Mouse (Mus musculus): ENCODE results near the gene Cacna1h.
A peak's percentile ranks its signal among the peaks of the same experiment; 100 is the strongest.

The Cacna1h gene

GRCm38 (mm10) chr17:25445074-25445473 lies 11.5 kb upstream of the Cacna1h start:
- DNase-seq = no peak

- no peak for DNase-seq
Measured at GRCm38 (mm10) chr17:25442889-25443288, 9.3 kb upstream of the Cacna1h start.

GRCm38 (mm10) chr17:25441417-25441816 lies 7.8 kb upstream of the Cacna1h start:
- no peak for DNase-seq

- no peak for DNase-seq
Measured at GRCm38 (mm10) chr17:25433223-25433616, 363 bp downstream of the Cacna1h start.

DNA sequence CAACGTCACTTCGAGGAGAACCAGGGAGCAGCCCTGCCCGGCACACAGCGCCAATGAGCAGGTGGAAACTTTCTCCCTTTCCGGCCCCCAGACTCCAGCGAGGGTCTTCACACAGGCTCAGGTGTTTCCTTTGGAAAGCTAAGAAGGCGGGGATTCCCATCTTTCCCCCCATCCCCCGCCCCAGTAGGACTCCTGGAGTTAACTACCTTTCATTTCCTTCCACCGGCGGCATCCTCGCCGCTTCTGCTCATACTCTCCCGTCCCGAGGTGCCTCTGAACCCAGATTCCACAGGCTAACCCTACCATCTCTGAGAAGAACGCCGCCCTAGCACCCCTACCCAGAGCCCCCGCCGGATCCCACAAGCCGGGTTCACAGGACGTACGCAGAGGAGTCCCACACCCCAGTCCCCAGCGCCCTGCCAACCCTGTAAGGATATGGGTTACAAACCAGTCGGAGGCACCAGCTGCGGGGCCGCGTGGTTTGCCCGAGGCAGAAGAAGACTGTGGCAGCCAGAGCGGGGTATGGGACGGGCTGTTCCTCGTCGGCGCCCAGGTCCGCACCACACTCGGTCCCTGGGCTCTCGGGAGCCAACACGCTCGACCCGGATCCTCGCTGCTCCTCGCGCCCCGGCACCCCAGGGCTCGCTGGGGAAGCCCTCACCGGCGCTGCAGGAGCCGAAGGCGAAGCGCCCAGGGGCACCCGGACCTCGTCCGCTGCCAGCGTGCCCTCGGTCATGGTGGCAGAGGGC lies 976 bp downstream of the Cacna1h start:
- DNase-seq = peak in 1 of 2 experiments; percentile 28

- DNase-seq = no peak
Measured at GRCm38 (mm10) chr17:25430534-25430933, 3.0 kb downstream of the Cacna1h start.

- DNase-seq = no peak
Measured at GRCm38 (mm10) chr17:25429886-25430285, 3.7 kb downstream of the Cacna1h start.

GRCm38 (mm10) chr17:25429240-25429639 lies 4.3 kb downstream of the Cacna1h start:
- DNase-seq = no peak

GRCm38 (mm10) chr17:25427441-25427840 lies 6.1 kb downstream of the Cacna1h start:
- DNase-seq = peak in 1 of 2 experiments; percentile 38

DNA sequence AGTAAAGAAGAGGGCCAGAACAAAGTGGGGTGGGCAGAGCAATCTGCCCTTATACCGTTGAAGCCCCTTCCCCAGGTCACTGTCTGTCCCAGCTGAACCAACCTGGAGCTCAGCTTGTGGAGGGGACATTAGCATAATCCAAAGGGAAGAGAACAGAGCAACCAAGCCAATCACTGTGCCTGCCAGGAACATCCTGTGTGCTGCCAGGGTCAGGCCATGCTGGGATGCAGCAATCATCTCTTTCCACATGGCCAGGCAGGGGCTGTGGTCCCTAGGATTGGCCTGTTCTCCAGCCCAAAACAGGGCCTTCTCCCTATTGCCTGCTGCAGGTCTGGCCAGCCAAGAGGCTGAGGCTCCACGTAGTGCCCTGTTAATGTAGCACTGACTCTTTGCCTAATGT lies 7.6 kb downstream of the Cacna1h start:
- DNase-seq = no peak

GRCm38 (mm10) chr17:25424526-25425080 lies 9.0 kb downstream of the Cacna1h start:
- DNase-seq = no peak

- DNase-seq = no peak
Measured at GRCm38 (mm10) chr17:25420998-25421397, 12.6 kb downstream of the Cacna1h start.

DNA sequence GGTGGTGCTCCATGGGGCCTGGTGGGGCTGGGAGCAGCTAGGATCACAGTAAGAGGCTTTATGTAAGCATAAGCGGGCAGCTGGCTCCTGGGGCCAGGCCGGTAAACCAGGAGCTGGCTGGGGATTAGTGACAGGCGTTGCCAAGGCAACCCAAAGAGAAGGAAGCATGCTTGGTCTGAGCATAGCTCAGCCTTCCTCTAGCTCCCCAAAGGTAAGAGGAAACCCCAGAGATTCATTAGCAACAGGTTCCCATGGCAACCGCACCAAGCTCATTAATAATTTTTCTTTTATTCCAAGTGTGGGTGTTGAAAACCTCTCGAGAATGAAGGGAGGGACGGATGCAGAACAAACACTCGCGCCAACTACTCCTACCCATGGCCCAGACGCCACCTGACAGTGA lies 14.7 kb downstream of the Cacna1h start:
- DNase-seq = no peak

DNA sequence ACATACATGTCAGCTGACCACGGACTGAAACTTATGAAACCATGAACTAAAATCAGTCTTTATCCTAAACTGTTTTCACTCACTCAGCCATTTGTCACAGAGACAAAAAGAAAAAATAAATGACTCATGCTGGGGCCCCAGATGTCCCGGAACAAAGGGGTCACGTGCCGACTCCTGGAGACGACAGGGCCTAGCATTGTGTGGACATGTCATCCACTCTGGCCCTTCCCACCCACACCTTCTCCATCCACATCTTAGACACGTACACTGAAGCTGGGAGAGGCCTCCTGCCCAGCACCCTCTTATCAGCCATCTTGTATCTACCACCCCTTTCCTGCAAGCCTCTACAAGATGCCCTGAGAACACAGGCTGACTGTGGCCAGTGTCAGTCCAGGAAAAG lies 15.6 kb downstream of the Cacna1h start:
- DNase-seq = no peak

- DNase-seq = no peak
Measured at GRCm38 (mm10) chr17:25416219-25416618, 17.4 kb downstream of the Cacna1h start.

DNA sequence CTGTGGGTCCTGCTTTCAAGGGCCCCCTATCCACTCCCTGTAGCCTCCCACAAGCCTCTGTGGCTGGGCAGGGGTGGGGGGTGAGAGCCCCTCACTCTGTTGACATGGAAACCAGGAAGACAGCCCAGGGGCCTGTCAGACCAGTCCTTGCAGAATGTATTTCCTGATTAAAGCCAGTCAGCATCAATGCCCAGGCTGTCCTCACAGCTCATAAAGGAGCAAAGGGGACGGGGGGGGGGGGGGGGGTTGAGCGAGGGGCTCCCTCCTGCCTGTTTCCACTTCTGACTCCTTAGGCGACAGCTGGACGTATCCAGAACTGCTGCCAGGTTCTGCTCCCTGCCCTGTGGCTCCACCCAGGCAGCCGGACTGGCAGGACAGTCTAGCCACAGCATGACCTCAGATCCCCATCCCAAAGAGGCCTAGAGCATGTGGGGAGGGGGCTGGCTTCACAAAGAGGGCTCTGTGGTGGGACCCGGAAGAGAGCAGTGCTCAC lies 18.1 kb downstream of the Cacna1h start:
- no peak for DNase-seq

DNA sequence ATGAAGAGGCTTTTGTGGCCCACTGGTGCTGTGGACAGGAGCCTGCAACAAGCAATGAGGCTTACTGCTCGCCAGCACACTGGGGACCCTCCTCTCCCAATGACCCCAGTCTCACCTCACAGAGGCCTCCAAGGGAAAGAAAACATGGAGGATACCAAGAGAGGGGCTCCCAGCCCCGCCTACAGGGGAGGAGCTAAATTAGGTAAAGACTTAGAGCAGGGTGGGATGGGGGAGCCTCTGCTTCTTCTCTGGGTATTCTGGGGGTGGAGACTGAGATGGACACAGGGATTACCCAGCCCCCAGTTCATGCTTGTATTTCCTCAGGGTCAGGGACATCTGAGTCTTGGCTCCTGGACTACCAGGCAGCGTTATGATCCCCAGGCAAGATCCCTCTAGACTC lies 18.7 kb downstream of the Cacna1h start:
- DNase-seq = no peak

DNA sequence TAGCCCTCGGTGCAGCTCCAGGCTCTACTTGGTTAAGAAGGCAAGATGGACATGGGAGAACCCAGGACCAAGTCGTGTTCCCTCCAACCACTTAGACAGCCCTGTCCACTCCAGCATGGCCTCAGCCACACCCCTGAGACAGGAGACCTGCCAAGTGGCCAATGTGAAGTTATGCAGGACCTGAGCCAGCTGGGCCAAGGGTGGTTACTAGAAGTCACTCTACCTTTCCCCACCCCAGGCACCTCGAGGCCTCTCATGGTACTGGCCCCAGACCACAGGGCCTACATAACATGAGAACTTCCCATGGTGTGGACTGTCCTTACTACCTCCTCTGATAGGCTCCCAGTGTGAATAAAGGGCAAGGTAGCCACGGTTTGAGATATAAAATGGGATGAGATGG lies 19.4 kb downstream of the Cacna1h start:
- DNase-seq = peak; percentile 78 to 82

- DNase-seq = no peak
Measured at GRCm38 (mm10) chr17:25411251-25411650, 22.3 kb downstream of the Cacna1h start.

DNA sequence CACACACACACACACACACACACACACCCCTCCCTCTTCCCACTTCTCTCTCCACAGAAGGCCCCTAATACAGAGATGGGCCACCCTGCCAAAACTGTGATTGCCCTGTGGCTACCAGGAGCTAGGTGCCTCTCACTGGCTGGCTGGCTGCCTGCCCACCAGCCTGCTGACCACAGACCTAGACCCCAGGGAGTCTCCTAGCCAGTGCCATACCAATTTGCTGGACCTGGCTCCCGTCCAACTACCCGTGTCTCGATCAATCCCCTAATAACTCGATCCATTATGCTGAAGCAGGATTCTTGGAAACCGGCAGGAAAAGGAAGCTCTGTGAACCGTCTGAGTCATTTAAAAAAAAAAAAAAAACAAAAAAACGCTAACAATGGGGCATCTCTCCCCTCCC lies 22.8 kb downstream of the Cacna1h start:
- DNase-seq = peak in 1 of 2 experiments; percentile 18

GRCm38 (mm10) chr17:25410180-25410579 lies 23.4 kb downstream of the Cacna1h start:
- no peak for DNase-seq

DNA sequence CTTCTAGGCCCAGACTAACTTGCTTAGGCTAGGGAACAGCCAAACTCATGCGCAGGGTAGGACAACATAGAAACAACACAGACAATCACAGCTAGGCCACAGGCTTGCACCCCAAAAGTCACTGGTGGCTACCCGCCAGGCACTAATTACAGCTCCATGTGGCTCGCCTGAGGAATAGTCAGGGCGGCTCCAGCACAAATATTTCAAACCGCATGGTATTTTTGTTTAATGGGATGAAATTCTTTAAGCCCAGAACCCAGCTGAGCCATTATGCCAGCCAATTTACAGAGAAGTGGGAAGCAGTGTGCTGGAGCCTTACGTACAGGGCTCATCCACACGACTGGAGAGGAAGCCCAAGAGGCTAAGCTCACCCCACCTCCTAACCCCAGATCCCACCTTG lies 24.0 kb downstream of the Cacna1h start:
- DNase-seq = no peak

DNA sequence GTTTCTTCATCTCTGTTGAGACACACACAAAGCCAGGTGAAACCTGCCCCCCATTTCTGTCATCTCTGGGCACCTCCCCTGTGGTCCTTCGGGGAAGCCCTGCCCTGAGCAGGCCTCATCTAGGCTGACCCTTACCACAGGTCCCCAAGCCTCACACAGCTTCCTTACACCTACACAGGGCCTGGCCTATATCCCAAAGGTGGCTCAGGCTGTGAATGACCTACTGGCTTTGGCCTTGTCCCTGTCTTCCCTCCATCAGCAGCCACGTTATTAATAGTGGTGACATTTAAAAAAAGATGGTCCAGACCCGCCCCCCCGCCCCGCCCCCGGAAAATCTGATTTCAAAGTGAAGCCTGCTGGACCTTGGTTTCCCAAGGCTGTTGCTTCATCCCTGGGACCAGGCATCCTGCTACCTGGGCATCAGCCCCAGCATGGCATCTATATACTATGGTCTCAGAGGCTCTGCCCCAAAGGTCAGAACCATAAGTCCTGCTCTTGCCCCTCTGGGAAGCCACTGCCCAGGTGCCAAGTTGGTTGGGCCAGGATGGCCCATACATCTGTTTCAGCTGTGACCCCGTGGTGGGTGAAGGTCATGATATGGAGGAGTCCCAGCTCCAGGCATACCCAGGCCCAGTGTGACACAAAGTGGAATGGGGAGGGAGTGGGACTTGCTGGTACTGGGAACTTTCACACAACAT lies 25.1 kb downstream of the Cacna1h start:
- DNase-seq = no peak

DNA sequence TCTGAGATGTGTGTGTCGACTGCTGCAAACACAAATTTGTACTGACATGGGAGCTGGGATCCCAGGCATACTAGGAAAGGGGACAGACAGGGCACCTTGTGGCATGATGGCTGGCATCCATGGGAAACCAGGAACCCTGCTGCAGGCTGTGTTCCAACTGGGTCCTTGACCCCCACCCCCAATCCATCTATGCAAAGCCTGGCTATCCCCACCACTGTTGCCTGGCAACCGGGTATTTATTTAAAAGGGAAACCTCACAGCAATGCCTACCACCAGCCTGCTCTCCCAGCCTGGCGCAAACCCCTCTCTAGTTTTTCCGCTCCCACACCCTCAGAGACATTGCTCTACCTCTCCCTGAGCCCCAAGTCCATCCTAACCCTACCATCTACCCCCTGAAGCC lies 26.2 kb downstream of the Cacna1h start:
- DNase-seq = no peak
